Mouse (Mus musculus) CD8-positive naive resting alpha-beta T cell, adult 2 months (primary cell): ENCODE data around the gene Mxra8.

ENCODE experiments used
- DNase-seq, 2 experiments: peaks; one replicate each; pipeline ENCODE4 v3.0.0; 2022; ENCODE audit warnings: low read depth in 2 of 2, low spot score in 2 of 2

The Mxra8 gene

DNA sequence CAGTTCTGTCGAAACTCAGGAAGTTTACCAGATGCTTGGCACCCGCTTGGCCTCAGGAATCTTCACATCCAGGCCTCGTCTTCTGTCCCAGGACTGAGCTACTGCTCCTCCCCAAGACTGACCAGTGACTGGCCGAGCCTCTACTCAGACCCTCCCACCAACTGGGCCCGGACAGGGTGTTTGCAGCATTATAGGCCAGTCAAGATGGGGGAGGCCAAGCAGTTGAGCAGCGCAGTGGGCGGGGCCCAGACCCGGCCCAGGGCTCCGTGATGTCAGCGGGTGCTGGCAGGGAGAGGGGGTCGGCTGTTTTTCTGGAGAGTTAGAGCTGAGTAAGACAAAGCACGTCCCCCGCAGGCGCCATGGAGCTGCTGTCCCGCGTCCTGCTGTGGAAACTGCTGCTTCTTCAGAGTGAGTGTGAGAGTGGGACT lies at the start of gene Mxra8:
TSS of gene Mxra8 (plus strand) at position 198 of the 428 bp plus-strand sequence.
- DNase-seq, result no peak

DNA sequence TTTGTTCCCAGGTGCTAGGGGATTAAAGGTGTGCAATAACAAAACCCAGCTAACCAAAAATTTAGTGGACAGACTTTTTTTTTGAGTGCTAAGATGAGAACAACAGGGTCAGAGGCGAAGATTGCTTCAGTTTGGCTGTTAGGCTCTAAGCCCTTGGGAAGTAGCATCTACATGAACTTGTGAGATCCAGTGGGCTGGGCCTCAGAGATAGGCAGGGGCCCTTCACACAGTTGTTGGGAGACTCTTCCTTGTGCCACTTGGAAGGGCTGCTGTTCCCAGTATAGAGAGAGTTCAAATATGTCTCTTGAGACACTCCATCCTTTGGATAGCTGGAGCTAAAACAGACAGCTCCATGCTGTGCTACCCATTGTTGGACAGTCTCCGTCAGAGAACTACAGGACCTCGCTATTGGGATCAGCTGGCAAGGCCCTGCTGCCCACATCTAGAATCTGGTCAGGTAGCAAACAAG lies 49.4 kb upstream of the Mxra8 start, which contains the start of gene Ankrd65:
TSS of gene Ankrd65 (plus strand) at position 419 of the 469 bp plus-strand sequence.
- DNase-seq, result no peak

DNA sequence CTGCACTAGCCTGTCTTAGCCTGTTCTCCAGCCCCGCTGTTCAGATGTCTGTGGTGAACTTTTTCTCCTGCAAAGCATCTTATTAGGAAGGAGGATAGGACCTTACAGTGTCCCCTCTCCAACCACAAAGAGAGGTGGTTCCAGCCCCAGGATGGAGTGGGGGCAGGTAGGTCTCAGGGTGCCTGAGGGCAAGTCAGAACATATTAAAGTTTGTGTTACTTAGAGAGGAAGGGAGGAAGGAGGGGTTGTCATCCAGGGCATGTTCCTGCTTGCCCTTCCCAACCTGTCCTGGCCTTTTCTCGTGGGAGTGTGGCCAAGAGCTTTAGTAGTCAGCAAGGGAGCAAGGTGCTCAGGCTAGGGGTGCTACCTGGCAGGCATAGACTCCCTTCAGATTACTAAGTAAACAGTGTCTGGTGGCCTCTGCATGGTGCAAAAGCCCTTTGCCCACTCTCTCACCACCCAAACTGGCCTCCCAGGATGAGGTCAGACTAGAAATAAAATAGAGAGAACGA lies 48.8 kb upstream of the Mxra8 start:
- DNase-seq, result no peak

DNA sequence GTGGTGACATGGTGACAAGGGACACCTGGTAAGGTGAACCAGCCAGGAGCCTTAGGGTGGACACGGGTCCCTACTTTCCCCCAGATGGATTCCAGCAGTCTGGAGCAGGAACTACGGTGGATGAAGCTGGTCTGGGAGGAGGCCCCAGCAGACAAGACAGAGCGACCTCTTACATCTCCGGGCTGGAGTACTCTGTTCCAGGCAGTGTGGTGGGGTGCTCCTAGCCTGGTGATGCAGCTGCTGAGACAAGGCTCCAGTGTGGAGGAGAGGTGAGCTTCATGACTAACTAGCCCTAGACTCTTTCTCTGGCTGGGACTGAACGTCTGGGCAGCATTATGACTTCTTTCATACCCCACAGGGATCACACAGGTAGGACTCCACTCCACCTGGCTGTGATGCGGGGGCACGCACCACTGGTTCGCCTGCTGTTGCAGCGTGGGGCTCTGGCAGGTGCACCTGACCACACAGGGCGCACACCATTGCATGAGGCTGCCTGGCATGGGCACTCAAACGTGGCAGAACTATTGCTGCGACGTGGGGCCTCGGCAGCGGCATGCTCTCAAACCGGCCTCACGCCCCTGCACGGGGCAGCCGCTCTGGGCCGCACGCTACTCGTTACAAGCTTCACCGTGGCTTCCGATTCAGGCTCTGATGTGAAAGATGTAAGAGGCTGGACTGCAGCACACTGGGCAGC lies 48.1 kb upstream of the Mxra8 start:
- no peak for DNase-seq

DNA sequence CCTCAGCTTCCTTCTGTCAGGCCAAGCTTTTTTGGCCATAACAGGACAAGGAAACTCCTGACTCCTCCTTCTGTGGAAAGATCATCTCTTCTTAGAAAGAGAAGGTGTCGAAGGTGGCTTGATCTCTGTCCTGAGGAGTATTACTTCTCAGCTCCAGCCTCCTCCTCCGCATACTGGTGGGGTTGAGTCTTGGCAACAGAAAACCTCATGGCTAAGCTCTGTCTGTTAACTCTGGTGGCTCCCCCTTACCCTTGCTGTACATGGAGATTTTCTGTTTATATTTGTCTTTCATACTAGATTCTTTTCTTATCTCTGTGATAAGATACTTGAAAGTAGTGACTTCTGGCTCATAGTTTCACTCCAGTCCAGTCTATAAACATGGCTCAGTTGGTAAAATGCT lies 45.8 kb upstream of the Mxra8 start:
- DNase-seq, result no peak

DNA sequence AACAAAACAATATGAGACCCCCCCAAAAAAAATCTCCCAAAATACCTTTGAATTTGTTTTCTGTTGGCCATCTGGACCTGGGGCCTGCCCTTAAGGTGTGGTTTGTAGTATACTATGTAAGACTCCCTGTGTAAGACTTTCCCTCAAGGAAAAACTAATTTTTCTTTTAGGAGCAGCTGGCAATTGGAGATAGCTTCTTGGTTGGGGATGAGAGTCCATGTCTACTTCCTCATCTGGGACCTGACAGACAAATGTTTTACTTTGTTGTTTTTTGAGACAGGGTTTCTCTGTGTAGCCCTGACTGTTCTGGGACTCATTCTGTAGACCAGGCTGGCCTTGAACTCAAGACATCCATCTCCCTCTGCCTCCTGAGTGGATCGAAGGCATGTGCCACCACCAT lies 37.4 kb upstream of the Mxra8 start:
- DNase-seq, result no peak

DNA sequence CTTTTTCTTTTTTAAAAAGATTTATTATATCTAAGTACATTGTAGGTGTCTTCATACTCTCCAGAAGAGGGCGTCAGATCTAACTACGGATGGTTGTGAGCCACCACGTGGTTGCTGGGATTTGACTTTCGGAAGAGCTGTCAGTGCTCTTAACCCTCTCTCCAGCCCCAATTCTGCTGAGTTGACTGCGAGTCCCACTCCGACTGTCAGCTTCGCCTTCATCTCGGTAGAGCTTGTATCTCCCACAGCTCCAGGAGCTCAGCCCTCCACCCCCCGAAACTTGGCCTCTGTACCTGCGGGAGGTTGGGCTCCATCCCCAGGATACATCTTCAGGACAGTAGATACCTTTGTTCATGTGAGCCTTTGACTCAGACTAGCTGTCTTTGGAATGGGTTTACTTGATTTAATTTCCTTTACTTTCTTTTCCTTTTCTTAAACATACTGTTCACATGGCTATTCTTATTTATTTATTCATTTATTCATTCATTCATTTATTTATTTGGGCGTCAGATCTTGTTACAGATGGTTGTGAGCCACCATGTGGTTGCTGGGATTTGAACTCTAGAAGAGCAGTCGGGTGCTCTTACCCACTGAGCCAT lies 36.6 kb upstream of the Mxra8 start, which contains the start of gene Mrpl20:
TSS of gene Mrpl20 (plus strand) at position 138 of the 599 bp plus-strand sequence.
- DNase-seq, result peak in 1 of 2 experiments; percentile 28

DNA sequence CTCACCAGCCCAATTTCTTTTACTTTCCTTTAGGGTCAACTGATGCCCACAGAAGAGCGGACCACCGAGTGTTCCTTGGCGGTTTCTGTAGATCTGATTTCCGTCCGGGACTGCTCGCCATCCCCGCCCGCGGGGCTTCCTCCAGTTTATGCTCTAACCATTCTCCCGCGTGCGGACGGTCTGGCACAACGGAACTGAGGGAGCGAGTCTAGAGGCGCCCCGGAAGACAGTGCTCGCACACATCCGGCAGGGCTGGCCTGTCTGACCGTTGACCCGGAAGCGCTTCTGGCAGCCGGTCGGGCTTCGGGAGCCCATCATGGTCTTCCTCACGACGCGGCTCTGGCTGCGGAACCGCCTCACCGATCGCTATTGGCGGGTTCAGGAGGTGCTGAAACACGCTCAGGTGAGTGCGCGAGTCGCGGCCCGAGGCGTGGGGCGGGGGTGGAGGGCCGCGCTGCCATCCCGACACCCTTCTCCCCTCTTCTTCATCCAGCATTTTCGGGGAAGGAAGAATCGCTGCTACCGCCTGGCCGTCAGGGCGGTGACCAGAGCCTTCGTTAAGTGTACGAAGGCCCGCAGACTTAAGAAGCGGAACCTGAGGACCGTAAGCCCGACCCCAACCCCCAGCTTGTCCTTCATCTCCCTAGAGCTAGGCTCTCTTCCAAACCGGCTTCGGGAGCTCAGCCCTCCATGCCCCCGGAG lies 36.0 kb upstream of the Mxra8 start:
- DNase-seq, result peak; percentile 95

DNA sequence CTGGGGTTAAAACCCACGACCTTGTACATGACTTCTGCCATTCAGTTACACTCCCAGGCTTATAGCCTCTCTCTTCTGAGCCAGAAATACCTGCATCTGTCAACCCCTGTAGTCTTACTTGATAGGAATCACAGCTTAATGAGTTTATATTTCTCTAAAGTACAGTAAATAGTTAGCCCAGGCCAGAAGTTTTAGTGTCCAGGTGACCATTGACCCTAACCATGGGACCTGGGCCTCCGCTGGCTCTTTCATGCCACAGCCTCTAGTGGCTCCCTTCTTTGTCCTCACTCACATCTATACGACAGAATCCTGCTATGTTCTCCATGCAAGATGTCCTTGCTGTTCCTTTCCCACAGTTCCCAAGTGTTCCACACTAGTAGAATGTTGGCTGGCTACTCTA lies 31.6 kb upstream of the Mxra8 start:
- DNase-seq, result no peak

DNA sequence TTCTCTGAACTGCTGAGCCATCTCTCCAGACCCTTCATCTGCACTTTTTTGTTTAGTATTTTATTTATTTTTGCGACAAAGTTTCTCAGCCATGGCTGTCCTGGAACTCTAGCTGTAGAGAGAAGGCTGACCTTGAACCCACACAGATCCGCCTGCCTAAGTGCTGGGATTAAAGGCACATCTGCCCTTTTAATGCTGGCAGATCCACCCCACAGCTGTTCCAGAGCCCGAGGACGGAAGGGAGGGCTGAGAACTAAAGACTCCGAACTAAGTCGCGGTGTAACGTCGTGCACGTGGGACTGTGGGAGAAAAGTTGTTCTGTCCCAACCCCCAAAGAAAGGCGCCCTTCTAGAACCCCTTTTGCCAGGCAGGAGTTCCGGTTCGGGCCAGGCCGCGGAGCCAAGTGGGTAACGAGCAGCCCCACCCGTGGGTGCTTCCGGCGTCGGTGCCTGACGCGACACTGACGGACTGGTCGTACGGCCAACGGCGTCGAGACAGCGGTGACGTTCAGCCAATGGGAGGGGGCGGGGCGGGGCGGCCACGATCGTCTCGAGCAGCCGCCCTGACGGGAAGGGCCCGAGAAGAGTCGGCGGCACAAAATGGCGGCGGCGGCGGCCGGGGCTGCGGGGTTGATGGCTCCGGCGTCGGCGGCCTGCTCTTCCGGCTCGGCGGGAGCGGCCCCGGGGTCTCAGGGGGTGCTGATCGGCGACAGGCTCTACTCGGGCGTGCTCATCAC lies 27.4 kb upstream of the Mxra8 start, which contains the start of gene Ccnl2:
TSS of gene Ccnl2 (plus strand) at position 561 of the 736 bp plus-strand sequence.
- DNase-seq, result peak; percentile 88 to 90

DNA sequence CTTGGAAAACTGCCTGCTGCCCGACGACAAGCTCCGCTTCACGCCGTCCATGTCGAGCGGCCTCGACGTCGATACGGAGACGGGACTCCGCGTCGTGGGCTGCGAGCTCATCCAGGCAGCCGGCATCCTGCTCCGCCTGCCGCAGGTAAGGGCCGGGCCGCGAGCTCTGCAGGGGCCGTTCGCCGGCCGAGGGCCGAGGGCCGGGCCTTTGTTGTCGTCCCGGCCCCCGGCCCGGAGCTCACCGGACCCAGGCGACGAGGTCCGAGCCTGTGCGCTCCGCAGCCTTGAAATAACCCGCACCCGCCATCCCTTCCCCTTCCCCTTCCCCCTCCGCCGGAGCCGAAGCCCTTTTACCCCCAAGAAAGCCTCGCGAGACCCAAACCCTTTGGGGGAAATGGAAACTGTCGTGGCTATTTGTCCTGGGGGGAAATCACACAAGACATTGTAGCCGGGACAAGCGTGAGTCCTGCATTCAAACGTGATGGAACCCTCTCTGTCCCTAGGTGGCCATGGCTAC lies 26.8 kb upstream of the Mxra8 start:
- DNase-seq, result peak in 1 of 2 experiments; percentile 20

DNA sequence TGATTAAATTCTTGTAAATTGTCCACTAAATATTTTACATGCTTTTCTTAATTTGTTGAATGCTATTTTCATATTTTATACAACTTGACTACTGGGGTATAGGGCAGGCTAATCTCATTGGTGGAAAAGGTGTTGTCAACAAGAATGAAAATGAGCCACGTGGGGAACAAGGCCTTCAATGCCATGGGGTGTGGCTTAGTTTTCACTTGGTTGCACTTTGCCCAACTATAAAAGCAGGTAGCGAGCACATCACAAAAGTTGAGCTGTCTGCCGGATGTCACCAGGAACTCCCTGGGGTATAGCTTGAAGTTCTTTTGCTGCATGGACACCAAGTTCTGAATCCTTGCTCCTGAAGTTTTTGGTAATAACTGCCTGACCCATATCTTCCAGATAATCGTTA lies 21.9 kb upstream of the Mxra8 start:
- no peak for DNase-seq

DNA sequence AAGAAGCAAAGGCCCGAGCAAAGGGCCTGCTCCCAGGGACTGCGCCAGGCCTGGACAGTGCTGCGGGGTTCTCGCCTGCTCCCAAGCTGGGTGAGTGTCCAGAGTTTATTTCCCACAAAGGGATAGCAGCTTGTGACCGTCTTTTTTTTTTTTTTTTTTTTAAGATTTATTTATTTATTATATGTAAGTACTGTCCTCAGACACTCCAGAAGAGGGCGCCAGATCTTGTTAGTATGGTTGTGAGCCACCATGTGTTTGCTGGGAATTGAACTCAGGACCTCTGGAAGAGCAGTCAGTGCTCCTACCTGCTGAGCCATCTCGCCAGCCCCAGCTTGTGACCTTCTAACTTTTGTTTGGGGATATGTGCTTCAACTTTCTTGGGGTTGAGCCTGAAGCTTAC lies 18.5 kb upstream of the Mxra8 start:
- peak in 1 of 2 experiments; percentile 29 for DNase-seq

DNA sequence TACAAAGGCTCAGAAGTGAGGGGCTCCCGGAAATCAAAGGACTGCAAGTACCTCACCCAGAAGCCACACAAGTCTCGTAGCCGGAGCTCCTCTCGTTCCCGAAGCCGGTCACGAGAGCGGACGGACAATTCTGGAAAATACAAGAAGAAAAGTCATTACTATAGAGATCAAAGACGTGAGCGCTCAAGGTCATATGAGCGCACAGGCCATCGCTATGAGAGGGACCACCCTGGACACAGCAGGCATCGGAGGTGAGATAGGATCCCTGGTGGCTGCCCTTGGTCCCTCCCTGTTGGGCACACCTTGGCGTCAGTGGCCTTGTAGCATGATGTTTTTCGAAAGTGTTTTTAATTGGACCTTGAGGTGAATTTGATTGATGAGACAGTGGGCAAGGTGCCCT lies 16.0 kb upstream of the Mxra8 start:
- DNase-seq, result no peak

DNA sequence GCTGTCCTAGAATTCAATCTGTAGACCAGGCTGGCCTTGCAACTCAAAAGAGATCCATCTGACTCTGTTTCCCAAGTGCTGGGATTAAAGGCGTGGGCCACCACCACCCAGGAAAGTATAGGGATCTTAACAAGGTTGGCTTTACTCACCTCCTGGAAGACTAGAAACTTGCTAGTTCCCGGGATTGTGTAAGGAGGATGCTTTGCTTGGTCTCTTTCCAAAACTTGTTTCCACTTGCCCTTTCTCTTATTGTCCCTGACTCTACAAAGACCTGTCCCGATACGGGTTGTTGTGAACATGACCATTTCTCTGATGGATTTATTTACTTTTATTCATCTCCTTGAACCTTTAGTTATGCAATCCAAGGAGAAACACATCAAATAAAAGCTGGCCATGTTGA lies 9.6 kb upstream of the Mxra8 start:
- DNase-seq, result no peak

DNA sequence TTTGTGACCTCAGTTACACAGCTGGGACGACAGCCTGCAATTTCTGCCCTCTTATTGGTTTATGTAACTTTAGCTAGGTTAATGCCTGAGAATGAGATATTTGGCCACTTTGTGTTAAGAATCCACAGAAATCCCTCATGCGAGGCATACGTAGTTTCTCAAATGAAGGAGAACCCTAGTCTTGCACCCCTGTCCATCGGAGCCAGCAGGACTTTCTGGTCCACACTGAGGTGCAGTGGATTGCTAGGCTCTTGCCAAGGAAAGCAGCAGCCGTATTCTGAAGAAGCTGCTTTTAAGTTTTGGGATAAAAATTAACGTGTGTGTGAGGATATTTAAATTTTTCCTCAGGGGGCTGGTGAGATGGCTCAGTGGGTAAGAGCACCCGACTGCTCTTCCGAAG lies 8.9 kb upstream of the Mxra8 start:
- DNase-seq, result no peak

DNA sequence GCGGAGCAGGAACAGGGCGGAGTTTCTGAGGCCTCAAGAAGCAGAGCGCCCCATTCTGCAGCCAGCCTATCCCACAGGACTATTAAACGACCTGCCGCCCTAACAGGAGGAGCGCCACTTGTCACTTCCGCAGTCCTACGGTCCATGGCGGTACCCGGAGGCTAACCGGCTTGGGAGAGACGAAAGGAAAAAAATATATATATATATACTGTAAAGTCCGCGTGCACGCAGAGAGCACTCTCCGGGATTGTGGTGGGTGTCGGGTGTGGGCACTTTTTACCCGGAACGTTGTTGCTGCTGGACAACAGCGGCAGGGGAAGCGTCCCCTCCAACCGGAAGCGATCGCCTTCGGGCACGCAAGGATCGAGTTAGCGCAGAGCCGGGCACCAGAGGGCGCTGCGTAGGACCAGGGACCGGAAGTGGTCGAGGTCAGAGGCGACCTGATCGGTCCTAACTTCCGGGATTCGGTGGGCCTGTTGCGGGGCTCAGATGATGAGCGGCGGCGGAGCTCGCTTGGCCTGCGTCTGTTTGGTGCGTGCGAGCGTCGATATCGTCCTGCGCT lies 8.2 kb upstream of the Mxra8 start, which contains the start of gene Aurkaip1:
TSS of gene Aurkaip1 (plus strand) at position 68 of the 562 bp plus-strand sequence.
- peak; percentile 87 to 88 for DNase-seq

DNA sequence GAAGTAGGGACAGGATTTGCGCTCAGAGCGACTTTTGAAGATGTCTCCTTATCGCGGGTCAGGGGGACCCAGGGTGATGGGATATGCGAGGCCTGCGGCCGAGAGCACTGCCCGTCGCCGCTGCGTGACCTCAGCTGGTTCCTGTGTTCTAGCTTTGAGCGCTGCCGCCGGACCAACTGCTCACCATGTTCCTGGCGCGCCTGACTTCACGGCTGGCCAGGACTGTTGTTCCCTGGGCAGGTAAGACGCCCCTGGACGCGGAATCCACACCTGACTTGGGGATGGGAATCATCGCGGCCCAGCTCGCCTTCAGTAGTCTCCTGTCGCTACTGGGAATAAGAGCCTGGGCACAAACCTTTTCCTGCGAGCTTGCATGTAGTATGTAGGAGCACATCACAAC lies 7.6 kb upstream of the Mxra8 start:
- DNase-seq, result peak in 1 of 2 experiments; percentile 10

DNA sequence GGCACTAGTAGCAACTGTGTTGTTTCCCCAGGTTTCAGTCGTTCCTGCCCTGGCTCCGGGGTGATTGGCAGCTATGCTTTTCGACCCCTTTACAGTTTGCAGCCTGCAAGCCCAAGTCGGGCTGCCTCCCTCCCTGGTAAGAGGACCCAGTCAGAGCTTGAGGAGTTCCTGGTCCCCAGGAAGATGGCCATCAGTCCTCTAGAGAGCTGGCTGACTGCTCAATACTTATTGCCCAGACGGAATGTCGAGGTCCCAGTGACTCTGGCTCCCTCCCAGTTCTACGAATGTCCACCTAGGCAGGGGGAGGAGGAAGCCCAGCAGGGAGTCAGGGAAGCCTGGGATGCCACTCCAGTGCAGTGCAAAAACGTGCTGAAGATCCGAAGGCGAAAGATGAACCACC lies 7.2 kb upstream of the Mxra8 start:
- DNase-seq, result no peak

DNA sequence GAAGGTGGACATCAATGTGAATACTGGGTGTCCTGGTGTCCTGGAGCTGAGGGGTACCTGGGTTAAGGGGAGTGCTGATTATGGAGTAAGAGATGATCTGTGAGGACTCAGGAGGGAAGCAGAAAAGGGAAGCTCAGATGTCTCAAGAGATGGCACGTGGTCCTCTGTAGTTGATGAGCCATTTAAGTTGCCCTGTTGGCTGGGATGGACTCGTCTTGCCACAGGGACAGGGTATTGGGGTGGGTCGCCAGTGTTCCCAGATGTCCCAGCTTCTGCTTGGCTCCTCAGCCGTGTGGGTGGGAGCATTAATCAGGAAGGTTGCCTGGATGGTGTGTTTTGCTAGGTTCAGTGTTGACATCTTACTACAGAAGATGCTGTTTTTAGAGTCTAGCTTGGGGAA lies 6.2 kb upstream of the Mxra8 start:
- no peak for DNase-seq
